Mouse (Mus musculus): ENCODE data around the gene Ap2m1. TPM values are rescaled to one million over a fixed set of nuclear protein-coding genes. Genes with fewer than 3 reads are reported as not detected.

Gene Ap2m1
- polyA plus RNA-seq, 1 experiment from 2014 or later: 395 TPM

Other genes with a start within 250 kb of the Ap2m1 start
- gene Parl, start 233.1 kb upstream of the Ap2m1 start, polyA plus RNA-seq (2015; fragmentation: Nextera tagmentation; extraction: Ambion mirVana): 35.4 and 37.5 TPM in 2 replicates
- 0.03 TPM in 1 of 2 replicates, not detected in the other for gene Cyp2ab1, start 210.1 kb upstream of the Ap2m1 start, polyA plus RNA-seq (2015; fragmentation: Nextera tagmentation; extraction: Ambion mirVana)
- 17.2 and 18.5 TPM in 2 replicates for gene Abcc5, start 109.1 kb upstream of the Ap2m1 start, polyA plus RNA-seq (2015; fragmentation: Nextera tagmentation; extraction: Ambion mirVana)
- gene Eif2b5, start 36.7 kb upstream of the Ap2m1 start, polyA plus RNA-seq (2015; fragmentation: Nextera tagmentation; extraction: Ambion mirVana): 44.1 and 48.7 TPM in 2 replicates
- gene Dvl3, start 18.5 kb upstream of the Ap2m1 start, polyA plus RNA-seq (2015; fragmentation: Nextera tagmentation; extraction: Ambion mirVana): 3.8 and 4.8 TPM in 2 replicates
- 24.6 and 28.4 TPM in 2 replicates for gene Abcf3, start 13.1 kb downstream of the Ap2m1 start, polyA plus RNA-seq (2015; fragmentation: Nextera tagmentation; extraction: Ambion mirVana)
- gene Vwa5b2, start 54.0 kb downstream of the Ap2m1 start, polyA plus RNA-seq (2015; fragmentation: Nextera tagmentation; extraction: Ambion mirVana): 0.21 and 0.33 TPM in 2 replicates
- 16.0 and 16.2 TPM in 2 replicates for gene Eef1akmt4, start 76.1 kb downstream of the Ap2m1 start, polyA plus RNA-seq (2015; fragmentation: Nextera tagmentation; extraction: Ambion mirVana)
- gene Gm49333, start 76.1 kb downstream of the Ap2m1 start, polyA plus RNA-seq (2015; fragmentation: Nextera tagmentation; extraction: Ambion mirVana): 0.08 TPM in 1 of 2 replicates, not detected in the other
- 20.7 and 22.9 TPM in 2 replicates for gene Alg3, start 76.3 kb downstream of the Ap2m1 start, polyA plus RNA-seq (2015; fragmentation: Nextera tagmentation; extraction: Ambion mirVana)
- 0.10 and 0.12 TPM in 2 replicates for gene Camk2n2, start 85.8 kb downstream of the Ap2m1 start, polyA plus RNA-seq (2015; fragmentation: Nextera tagmentation; extraction: Ambion mirVana)
- 0.10 TPM in 1 of 2 replicates, not detected in the other for gene Ece2, start 94.3 kb downstream of the Ap2m1 start, polyA plus RNA-seq (2015; fragmentation: Nextera tagmentation; extraction: Ambion mirVana)
- 164 and 171 TPM in 2 replicates for gene Psmd2, start 116.2 kb downstream of the Ap2m1 start, polyA plus RNA-seq (2015; fragmentation: Nextera tagmentation; extraction: Ambion mirVana)
- gene Eif4g1, start 132.8 kb downstream of the Ap2m1 start, polyA plus RNA-seq (2015; fragmentation: Nextera tagmentation; extraction: Ambion mirVana): 86.2 and 98.5 TPM in 2 replicates
- 1.3 and 1.8 TPM in 2 replicates for gene Fam131a, start 157.8 kb downstream of the Ap2m1 start, polyA plus RNA-seq (2015; fragmentation: Nextera tagmentation; extraction: Ambion mirVana)
- 36.4 and 39.3 TPM in 2 replicates for gene Polr2h, start 182.2 kb downstream of the Ap2m1 start, polyA plus RNA-seq (2015; fragmentation: Nextera tagmentation; extraction: Ambion mirVana)
- 9.5 and 13.7 TPM in 2 replicates for gene Clcn2, start 182.3 kb downstream of the Ap2m1 start, polyA plus RNA-seq (2015; fragmentation: Nextera tagmentation; extraction: Ambion mirVana)
- gene Chrd, start 197.6 kb downstream of the Ap2m1 start, polyA plus RNA-seq (2015; fragmentation: Nextera tagmentation; extraction: Ambion mirVana): 0.37 and 0.47 TPM in 2 replicates
- gene Thpo, start 199.0 kb downstream of the Ap2m1 start, polyA plus RNA-seq (2015; fragmentation: Nextera tagmentation; extraction: Ambion mirVana): 5.0 and 5.6 TPM in 2 replicates

Data from liver, embryonic 15.5 days (tissue).